Mouse (Mus musculus): ENCODE data around the gene Ssmem1.

DNA sequence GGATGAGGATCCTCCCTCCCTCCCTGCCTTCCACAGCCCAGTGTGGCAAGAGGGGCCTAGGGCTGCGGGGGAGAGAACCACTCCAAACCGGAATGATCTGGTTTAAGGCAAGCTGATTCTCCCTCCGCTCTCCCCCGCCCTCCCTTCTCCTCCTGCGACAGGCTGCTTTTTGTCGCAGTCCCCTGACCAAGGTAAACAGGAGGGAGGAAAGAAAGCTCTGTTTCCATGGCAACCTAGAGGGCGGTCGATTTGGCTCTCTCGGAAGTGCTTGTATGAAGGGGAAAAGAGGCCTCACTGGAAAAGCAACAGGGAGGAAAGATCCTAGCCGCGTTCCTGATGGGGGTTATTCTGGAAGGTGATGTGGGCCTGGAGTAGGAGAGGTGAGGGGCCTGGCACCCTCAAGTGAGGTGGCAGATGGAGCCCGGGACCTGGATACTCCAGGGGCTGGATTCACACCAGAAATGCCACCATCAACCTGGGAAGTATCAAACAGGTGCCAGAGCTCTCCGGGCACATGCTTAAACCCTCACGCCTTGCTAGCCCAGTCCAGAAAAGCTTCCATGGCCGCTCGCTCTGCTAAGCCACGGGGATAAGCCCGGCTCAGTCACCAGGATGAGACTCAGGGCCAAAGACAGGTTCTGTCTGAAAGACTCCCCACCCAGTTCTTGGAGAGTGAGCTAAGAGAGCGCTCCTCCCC, 48.8 kb upstream of the Ssmem1 start:
- TF ChIP-seq POLR2A (IDR thresholded peaks at IDR 0.05; ENCODE audit: insufficient read length, low read depth) (no peak), E2F4 (IDR thresholded peaks at IDR 0.05; ENCODE audit: insufficient read depth) (no peak), USF1 (IDR thresholded peaks at IDR 0.05; ENCODE audit: low read depth) (no peak), MYOD1 (IDR thresholded peaks at IDR 0.05; ENCODE audit: control insufficient read depth in 1 of 3, insufficient read length in 2 of 3, low read depth in 2 of 3) (no peak), MAX (IDR thresholded peaks at IDR 0.05; ENCODE audit: low read depth) (no peak)
